ENCODE assay signal across 17 mouse cellular contexts in genomic region chr14:58917228-58917627, GRCm38 (mm10).
DNase-seq lines count a peak whose midpoint lies in the region; ATAC-seq lines count a peak whose summit lies in the region.
"Had no signal": no experiment of that assay in that cellular context is flagged by ENCODE, and none has a peak within 500 bp of the region (broad histone marks: within the 10 kb centered on the region; RNA-seq: fewer than 3 reads in every experiment).

No protein-coding gene starts in this region.

- peak; percentile 18 for DNase-seq in thymus, postnatal 0 days (ENCODE audit: low spot score)
- DNase-seq in thymus, postnatal 14 days = no peak
- no peak for DNase-seq in cerebellum, postnatal 4 days (ENCODE audit: low spot score in 2 of 2)
- DNase-seq in heart, postnatal 4 days = no peak
- DNase-seq: adrenal gland, adult 2 months; adrenal gland, postnatal 10 days; adrenal gland, postnatal 25 days; B cell, adult 2 months; cerebellum, adult 11 months; cerebellum, adult 18-20 months; cerebellum, adult 8-10 months; cerebellum, adult 9-11 months; cerebellum, postnatal 36 days had no signal

- ATAC-seq in hematopoietic stem cell, adult 5-6 weeks (replicated peaks in 1 of 2; ENCODE audit: insufficient read depth in 1 of 2, low FRiP score in 2 of 2, low TSS enrichment in 1 of 2, low read depth in 1 of 2, poor library complexity in 2 of 2, severe bottlenecking in 2 of 2) = peak; percentile 53 to 86
- ATAC-seq: CD4-positive, CD25-positive, alpha-beta regulatory T cell, adult 4 months; forebrain, embryonic 14.5 days; forebrain, embryonic 16.5 days had no signal
